Mouse (Mus musculus) mouse trophoblast stem cell (cell line): ENCODE results near the gene A830031A19Rik.

Source experiments
- in situ Hi-C, 2 experiments: fragments of 300-500 bp; cut with MseI, MboI; formaldehyde crosslinking; loops; 2 replicates in 1 of 2; 3 replicates in 1 of 2; pipeline ENCODE4 v1.15.1; 2025

A830031A19Rik gene

DNA sequence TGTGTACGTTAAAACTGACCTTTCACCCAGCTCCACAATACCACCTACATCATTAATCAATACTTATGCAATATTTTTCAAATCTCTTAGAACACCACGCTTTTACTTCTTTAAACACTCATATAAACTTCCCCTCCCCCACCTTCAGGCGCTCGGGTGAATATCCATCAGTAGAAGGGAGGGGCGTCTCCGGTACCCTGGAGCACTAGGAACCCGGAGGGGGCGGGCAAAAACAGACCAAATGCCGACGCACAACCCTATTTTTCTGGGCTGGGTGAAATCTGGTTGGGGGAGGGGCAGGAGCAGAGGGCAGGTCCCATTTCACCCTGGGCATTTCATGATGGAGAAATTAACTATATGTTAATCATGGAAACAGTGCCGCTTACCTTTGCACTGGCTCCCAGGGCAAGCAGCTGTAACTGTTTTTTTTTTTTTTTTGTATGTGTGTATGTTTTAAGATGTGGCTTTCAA lies at the start of gene A830031A19Rik:
Gene A830031A19Rik (minus strand): TSS at position 421 of the 471 bp plus-strand sequence.
- in situ Hi-C loops = loop anchor here in 1 of 2 experiments (25.0 kb wide), 1 partner anchor 1213 kb away; no protein-coding TSS in a partner anchor

DNA sequence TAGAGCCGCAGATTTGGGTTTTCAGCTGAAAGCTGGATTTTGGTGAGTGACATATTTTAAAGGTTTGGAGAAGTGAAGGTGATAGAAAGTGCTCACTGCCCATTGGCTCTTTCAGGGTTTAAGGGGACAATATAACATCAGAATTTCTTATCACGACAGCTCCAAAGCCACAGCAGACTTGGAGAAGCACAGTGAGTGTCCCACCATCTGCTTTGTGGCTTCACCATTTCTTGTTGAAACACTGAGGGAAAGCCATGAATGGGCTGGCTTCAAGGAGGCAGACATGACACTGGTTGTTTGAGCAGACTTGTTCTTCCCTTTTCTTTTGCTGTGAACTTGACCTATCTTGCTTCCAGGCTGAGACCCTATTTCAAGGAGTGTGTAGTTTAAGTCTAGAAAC lies 49.1 kb upstream of the A830031A19Rik start:
- in situ Hi-C loops = no loop called here

- in situ Hi-C loops = no loop called here
Measured at GRCm38 (mm10) chr11:24122899-24123298, 48.0 kb upstream of the A830031A19Rik start.

DNA sequence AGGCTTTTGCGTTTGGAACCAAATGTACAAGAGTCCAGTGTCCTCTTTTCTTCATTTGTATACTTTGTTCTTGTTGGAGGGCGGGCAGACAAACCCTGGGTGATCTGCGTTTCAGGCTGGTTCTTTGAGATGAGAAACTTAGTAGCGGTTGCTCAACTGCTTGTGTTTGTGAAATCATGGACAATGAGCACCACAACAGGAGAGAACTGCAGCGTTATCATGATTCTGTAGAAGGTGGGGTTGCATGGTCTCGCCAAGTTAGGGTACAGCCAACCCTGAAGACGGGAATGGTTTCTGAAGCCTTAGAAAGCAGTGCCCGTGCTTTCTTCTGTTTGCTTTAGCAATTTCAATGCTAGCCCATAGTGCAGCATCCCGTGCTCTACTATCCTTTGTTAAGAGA lies 46.3 kb upstream of the A830031A19Rik start:
- in situ Hi-C loops = no loop called here

DNA sequence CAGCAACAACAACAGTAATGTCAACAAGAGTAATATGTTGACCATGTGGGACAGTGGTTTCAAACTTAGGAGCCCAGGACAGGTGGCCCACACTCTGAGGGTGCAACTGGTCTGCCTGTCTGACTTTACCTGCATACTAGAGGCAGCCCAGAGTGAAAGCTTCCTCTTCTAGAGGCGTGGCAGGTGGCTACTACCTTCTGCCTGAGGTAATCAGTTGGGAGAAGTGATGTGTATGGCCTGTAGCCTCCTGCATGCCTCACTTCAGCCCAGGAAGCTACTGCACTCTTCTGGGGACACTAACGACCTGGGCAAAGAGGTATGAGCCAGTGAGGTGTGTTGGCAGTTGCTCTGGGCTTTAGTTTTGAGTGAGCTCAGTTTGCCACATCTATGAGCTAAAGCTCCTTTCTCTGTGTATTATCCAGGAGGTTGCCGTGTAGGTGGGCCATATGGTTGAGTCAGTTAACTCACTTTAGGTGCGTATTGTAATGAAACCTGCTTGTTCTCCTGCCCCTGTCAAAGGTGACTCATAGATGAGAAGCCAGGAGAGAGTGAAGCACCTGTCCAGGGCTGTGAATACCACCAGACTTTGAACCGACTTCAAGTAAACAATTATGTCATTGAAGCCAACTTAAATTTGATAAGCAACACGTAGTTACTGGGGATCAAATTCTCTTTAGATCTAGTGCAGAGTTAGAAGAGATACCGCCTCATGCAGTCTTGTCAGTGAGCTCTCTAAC lies 41.9 kb upstream of the A830031A19Rik start:
- in situ Hi-C loops = no loop called here

- in situ Hi-C loops = no loop called here
Measured at GRCm38 (mm10) chr11:24116041-24116440, 41.2 kb upstream of the A830031A19Rik start.

DNA sequence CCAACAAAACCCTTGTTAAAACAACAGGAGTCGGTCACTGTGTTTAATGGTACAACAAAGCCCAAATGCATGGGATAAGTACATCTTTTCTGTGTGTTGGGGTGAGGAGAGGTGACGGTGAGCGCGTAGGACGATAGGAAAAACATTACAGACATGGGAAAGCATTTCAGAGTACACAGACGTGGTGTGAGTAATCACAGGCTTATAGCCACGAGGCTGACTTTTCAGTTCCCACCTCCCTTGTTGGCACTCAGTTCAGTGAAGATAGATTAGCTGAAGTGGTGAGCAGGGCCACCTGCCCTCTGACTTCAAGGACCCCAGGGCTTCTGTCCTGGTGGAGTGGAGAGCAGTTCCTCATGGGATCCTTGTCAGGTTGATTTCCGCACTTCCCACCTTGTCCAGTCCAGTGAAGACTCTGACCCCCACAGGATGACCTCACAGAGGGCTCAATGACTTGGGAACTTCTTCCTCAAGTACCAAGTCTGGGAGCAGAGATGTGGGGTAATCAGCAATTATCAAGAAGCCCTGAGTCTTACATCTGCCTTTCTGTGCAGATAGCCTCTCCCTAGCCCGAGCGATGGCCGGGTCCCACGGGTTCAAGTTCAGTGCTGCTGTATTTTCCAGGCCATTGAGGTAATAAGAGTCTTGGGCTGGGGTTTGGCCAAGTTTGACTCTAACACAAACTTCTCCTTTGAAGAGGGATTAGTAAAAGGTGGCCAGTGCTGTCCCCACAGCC lies 40.3 kb upstream of the A830031A19Rik start:
- in situ Hi-C loops = no loop called here

- in situ Hi-C loops = no loop called here
Measured at GRCm38 (mm10) chr11:24111720-24112119, 36.9 kb upstream of the A830031A19Rik start.

DNA sequence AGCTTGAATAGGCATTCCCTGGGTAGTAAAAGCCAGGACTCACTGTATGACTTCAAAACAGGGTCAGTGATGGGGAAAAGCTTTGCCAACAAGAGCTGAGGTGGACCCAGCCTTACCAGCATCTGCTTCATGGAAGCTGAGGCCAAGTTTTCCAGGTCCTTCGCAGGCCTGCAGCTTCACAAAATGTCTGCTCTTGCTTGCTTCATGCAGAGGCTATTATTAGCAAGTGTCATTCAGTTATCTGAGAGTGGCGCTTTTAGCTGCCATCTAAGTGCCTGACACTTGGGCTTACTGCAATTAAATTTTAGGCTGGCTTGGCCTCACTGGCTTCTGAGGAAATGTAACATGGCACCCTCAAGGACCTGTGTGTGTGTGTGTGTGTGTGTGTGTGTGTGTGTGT lies 35.3 kb upstream of the A830031A19Rik start:
- in situ Hi-C loops = no loop called here

DNA sequence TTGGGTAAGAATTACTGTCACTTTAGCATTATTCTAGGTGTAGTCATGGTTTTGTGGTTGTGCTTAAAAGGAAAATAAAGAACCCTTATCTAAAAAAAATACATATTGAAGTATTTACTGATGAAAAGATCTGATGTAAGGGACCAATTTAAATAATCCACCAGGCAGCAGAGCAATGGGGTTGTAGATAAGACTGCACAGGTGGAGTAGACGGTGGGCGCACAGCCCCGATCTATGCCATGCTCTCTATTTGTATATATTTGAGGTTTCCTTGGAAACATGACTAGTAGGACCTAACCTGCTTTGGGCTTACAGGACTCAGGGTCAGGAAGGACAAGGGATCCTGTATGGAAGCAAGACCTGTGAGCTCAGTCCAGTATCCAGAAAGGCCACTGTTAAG lies 34.5 kb upstream of the A830031A19Rik start:
- in situ Hi-C loops = no loop called here

DNA sequence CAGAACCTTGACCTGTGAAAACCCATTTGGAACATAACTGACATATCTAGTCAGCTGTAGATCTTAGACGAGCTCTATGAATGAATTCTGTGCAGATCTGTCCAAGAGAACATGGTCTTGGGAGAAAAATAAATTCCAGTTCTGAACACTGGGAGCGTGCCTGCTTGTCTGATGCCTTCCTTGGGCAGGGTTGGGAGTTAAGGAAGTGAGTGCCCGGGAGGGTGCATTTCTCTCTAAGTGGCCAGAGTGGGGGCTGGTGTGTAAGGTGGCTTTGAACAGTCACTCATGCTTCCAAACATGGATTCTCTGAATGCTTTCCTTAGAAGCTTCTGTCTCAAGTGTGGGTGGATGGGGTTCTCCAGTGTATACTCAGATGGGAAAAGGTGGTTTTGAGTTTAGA lies 34.1 kb upstream of the A830031A19Rik start:
- in situ Hi-C loops = no loop called here

GRCm38 (mm10) chr11:24107414-24107813 lies 32.6 kb upstream of the A830031A19Rik start:
- in situ Hi-C loops = no loop called here

DNA sequence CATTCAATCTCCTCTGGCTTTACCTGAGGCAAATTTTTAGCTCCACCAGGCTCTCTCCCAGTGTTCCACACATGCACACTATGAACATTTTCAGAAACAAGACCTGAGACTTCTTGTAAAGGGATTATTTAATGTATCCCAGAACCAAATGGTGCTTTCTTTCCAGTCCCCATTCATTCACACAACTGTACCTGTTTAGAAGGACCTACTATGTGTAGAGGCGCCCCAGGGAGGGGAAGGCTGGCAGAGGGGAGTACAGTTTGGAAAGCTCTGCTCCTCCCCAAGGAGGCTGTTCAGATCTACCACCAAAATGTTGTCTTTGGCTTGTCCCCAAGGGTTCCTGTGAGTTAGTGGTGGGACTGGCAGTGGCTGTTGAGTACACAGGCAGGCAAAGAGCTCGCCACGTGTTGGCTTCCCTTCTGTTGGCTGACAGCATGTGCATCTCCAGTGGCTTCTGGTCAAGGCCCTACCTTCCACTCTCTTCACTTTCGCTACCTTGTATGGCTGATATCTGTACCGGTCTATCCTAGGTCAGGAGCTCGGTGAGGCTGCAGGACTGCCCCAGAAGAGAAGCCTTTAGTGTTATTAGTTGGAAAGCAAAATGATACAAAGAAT lies 28.4 kb upstream of the A830031A19Rik start:
- in situ Hi-C loops = no loop called here

GRCm38 (mm10) chr11:24102372-24102771 lies 27.5 kb upstream of the A830031A19Rik start:
- in situ Hi-C loops = no loop called here

GRCm38 (mm10) chr11:24101625-24102024 lies 26.8 kb upstream of the A830031A19Rik start:
- in situ Hi-C loops = no loop called here

DNA sequence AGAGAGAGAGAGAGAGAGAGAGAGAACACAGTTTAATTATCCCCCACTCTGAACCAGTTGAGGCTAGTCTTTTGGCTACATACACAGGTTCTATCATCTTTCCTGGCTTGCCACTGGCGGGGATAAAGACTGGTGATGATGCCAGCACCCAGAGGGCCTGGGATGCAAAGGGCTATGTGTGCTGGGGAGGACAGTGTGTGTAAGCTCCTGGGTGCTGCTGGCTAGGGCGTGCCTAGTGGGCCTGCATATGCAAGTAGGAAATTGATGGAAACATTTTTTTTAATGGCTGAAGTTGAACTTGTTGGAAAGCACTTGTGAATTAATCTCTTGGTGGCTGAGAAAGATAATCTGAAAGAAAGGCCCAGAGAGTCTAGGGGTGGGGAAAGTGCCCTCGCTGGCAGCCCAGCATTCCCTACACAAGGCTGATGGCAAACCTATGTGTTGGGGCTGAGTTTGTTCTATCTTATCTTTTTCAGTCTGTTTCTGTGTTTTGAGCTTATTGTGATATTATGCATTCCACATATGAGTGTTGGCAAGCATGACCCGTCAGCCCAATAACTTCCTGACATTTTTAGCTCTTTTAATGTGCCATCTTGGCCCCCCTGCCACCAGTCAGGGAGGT lies 25.7 kb upstream of the A830031A19Rik start:
- in situ Hi-C loops = no loop called here

GRCm38 (mm10) chr11:24099886-24100293 lies 25.0 kb upstream of the A830031A19Rik start:
- in situ Hi-C loops = loop anchor here in 1 of 2 experiments (25.0 kb wide), 1 partner anchor 1187 kb away; no protein-coding TSS in a partner anchor

DNA sequence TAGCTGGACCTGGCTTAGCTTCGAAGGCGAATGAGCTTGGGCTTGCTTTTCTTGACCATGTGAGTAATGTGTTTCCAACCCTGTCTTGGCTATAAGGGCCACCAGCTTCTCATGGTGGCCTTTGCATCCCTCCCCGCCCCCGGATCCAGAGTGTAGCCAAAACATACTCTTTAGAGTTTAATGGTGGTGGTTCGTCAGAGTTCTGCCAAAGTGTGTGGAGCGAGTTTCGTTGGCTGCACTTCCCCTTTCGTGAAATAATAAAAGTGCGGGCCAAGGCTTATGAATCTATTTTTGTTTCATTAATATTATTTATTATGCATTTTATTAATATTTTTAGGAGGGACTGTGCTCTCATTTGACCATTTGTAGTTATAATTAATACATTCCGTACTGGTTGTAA lies 24.4 kb upstream of the A830031A19Rik start:
- in situ Hi-C loops = loop anchor here in 1 of 2 experiments (25.0 kb wide), 1 partner anchor 1188 kb away; no protein-coding TSS in a partner anchor

DNA sequence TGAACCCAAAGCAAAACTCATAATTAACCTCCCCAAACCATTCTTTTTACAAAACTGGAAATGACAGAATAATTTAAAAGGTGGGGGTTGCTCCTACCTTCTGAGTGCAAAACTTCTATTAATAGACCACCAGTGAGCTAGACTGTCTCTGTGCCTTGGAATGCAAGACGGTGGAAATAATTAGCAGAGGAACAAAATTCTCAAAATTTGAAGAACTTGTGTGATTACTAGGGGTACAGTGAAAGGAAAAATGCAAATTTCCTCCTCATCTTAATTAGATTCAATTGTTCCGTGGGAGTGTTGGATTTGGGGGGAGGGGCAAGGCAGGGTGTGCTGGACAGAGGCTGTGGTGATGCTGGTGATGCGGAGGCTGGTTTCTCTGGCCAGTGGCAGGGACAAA lies 23.8 kb upstream of the A830031A19Rik start:
- in situ Hi-C loops = loop anchor here in 1 of 2 experiments (25.0 kb wide), 1 partner anchor 1189 kb away; no protein-coding TSS in a partner anchor

GRCm38 (mm10) chr11:24098069-24098468 lies 23.2 kb upstream of the A830031A19Rik start:
- in situ Hi-C loops = loop anchor here in 1 of 2 experiments (25.0 kb wide), 1 partner anchor 1189 kb away; no protein-coding TSS in a partner anchor

DNA sequence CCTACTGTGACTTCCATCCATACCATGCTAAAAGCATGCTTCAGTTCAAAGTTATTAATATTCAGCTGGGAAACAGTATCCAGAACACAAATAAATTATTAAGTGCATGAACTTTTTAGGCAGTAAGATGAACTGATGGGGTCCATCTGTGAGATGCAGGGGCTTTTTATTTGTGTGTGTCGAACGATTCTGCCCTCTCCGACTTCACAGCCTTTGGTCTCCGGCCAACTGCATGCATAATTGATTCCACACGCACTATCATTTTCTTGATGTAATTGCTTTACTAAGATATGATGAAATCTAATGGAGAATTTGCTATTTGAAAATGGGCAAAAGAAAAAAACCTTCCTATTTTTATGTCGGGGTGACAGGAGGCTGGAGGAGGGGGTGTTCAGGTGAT lies 22.2 kb upstream of the A830031A19Rik start:
- in situ Hi-C loops = loop anchor here in 1 of 2 experiments (25.0 kb wide), 1 partner anchor 1190 kb away; no protein-coding TSS in a partner anchor
